Mouse (Mus musculus): ENCODE results near the gene Rxfp2. TPM values are rescaled to one million over a fixed set of nuclear protein-coding genes. Genes with fewer than 3 reads are reported as not detected.

The Rxfp2 gene
- polyA plus RNA-seq, 1 experiment, result not detected

GRCm38 (mm10) chr5:150070086-150070485 is 51.6 kb downstream of the Rxfp2 start:
- H3ac ChIP-seq (ENCODE audit: control insufficient read depth, insufficient read length, low read depth), result no peak overlapping the region
- H3K27me3 ChIP-seq (ENCODE audit: control insufficient read depth, insufficient read depth, insufficient read length), result no peaks in the 10 kb centered on the region
- no peak for TF ChIP-seq MAX (IDR thresholded peaks at IDR 0.05)
- TF ChIP-seq MYOG (IDR thresholded peaks at IDR 0.05; ENCODE audit: control insufficient read depth, extremely low read depth, insufficient read length), result no peak
- TF ChIP-seq CTCF (IDR thresholded peaks at IDR 0.05; ENCODE audit: control insufficient read depth, insufficient read depth, insufficient read length), result no peak
- no peak for TF ChIP-seq MYOD1 (IDR thresholded peaks at IDR 0.05; ENCODE audit: control insufficient read depth, insufficient read length, low read depth)
- H3K4me3 ChIP-seq (ENCODE audit: insufficient read depth, poor library complexity, severe bottlenecking), result no peak overlapping the region
- H3K36me3 ChIP-seq (ENCODE audit: control insufficient read depth, insufficient read depth), result no peaks in the 10 kb centered on the region
- no peaks in the 10 kb centered on the region for H3K79me2 ChIP-seq (ENCODE audit: control insufficient read depth, insufficient read depth)
- no peaks in the 10 kb centered on the region for H3K79me3 ChIP-seq (ENCODE audit: low read depth)

- Histone ChIP-seq H3K4me3 (ENCODE audit: insufficient read depth, poor library complexity, severe bottlenecking) (no peak overlapping the region), H3K36me3 (ENCODE audit: control insufficient read depth, insufficient read depth) (no peaks in the 10 kb centered on the region)
These were observed 53.3 kb downstream of the Rxfp2 start for GRCm38 (mm10) chr5:150071738-150072137.

GRCm38 (mm10) chr5:150079866-150080797 is 61.7 kb downstream of the Rxfp2 start:
- Histone ChIP-seq H3ac (ENCODE audit: control insufficient read depth, insufficient read length, low read depth) (no peak overlapping the region), H3K27me3 (ENCODE audit: control insufficient read depth, insufficient read depth, insufficient read length) (no peaks in the 10 kb centered on the region), H3K79me3 (ENCODE audit: low read depth) (no peaks in the 10 kb centered on the region), H3K79me2 (ENCODE audit: control insufficient read depth, insufficient read depth) (no peaks in the 10 kb centered on the region), H3K36me3 (ENCODE audit: control insufficient read depth, insufficient read depth) (no peaks in the 10 kb centered on the region), H3K4me3 (ENCODE audit: insufficient read depth, poor library complexity, severe bottlenecking) (no peak overlapping the region)
- no peak for TF ChIP-seq MAX (IDR thresholded peaks at IDR 0.05)
- TF ChIP-seq CEBPB (IDR thresholded peaks at IDR 0.05; ENCODE audit: low read depth), result no peak
- TF ChIP-seq CTCF (IDR thresholded peaks at IDR 0.05; ENCODE audit: control insufficient read depth, insufficient read depth, insufficient read length), result no peak

More at GRCm38 (mm10) chr5:150071738-150072137, 53.3 kb downstream of the Rxfp2 start:
- Histone ChIP-seq H3ac (ENCODE audit: control insufficient read depth, insufficient read length, low read depth) (no peak overlapping the region), H3K79me3 (ENCODE audit: low read depth) (no peaks in the 10 kb centered on the region), H3K79me2 (ENCODE audit: control insufficient read depth, insufficient read depth) (no peaks in the 10 kb centered on the region), H3K27me3 (ENCODE audit: control insufficient read depth, insufficient read depth, insufficient read length) (no peaks in the 10 kb centered on the region)
- TF ChIP-seq MYOG (IDR thresholded peaks at IDR 0.05; ENCODE audit: control insufficient read depth, extremely low read depth, insufficient read length), result no peak
- no peak for TF ChIP-seq MAX (IDR thresholded peaks at IDR 0.05)
- TF ChIP-seq CEBPB (IDR thresholded peaks at IDR 0.05; ENCODE audit: low read depth), result no peak

GRCm38 (mm10) chr5:150082696-150083095 is 64.2 kb downstream of the Rxfp2 start:
- Histone ChIP-seq H3K27me3 (ENCODE audit: control insufficient read depth, insufficient read depth, insufficient read length) (no peaks in the 10 kb centered on the region), H3K79me3 (ENCODE audit: low read depth) (no peaks in the 10 kb centered on the region), H3K4me3 (ENCODE audit: insufficient read depth, poor library complexity, severe bottlenecking) (no peak overlapping the region), H3K36me3 (ENCODE audit: control insufficient read depth, insufficient read depth) (no peaks in the 10 kb centered on the region), H3K79me2 (ENCODE audit: control insufficient read depth, insufficient read depth) (no peaks in the 10 kb centered on the region), H3ac (ENCODE audit: control insufficient read depth, insufficient read length, low read depth) (no peak overlapping the region)
- TF ChIP-seq CTCF (IDR thresholded peaks at IDR 0.05; ENCODE audit: control insufficient read depth, insufficient read depth, insufficient read length), result no peak

- Histone ChIP-seq H3K36me3 (ENCODE audit: control insufficient read depth, insufficient read depth) (no peaks in the 10 kb centered on the region), H3K79me3 (ENCODE audit: low read depth) (no peaks in the 10 kb centered on the region), H3ac (ENCODE audit: control insufficient read depth, insufficient read length, low read depth) (no peak overlapping the region), H3K27me3 (ENCODE audit: control insufficient read depth, insufficient read depth, insufficient read length) (no peaks in the 10 kb centered on the region), H3K79me2 (ENCODE audit: control insufficient read depth, insufficient read depth) (no peaks in the 10 kb centered on the region), H3K4me3 (ENCODE audit: insufficient read depth, poor library complexity, severe bottlenecking) (no peak overlapping the region)
- TF ChIP-seq CTCF (IDR thresholded peaks at IDR 0.05; ENCODE audit: control insufficient read depth, insufficient read depth, insufficient read length), result no peak
- TF ChIP-seq MYOD1 (IDR thresholded peaks at IDR 0.05; ENCODE audit: control insufficient read depth, insufficient read length, low read depth), result no peak
- no peak for TF ChIP-seq USF1 (IDR thresholded peaks at IDR 0.05; ENCODE audit: low read depth)
- TF ChIP-seq MYOG (IDR thresholded peaks at IDR 0.05; ENCODE audit: control insufficient read depth, extremely low read depth, insufficient read length), result no peak
- TF ChIP-seq MAX (IDR thresholded peaks at IDR 0.05), result no peak
- TF ChIP-seq CEBPB (IDR thresholded peaks at IDR 0.05; ENCODE audit: low read depth), result no peak
- no peak for TF ChIP-seq FOSL1 (IDR thresholded peaks at IDR 0.05; ENCODE audit: insufficient read depth, low read length, poor library complexity, severe bottlenecking)
These were observed 64.7 kb downstream of the Rxfp2 start for GRCm38 (mm10) chr5:150083190-150083589.

GRCm38 (mm10) chr5:150097620-150098019 is 79.1 kb downstream of the Rxfp2 start:
- no peaks in the 10 kb centered on the region for H3K27me3 ChIP-seq (ENCODE audit: control insufficient read depth, insufficient read depth, insufficient read length)
- no peaks in the 10 kb centered on the region for H3K79me3 ChIP-seq (ENCODE audit: low read depth)
- no peak overlapping the region for H3ac ChIP-seq (ENCODE audit: control insufficient read depth, insufficient read length, low read depth)
- TF ChIP-seq FOSL1 (IDR thresholded peaks at IDR 0.05; ENCODE audit: insufficient read depth, low read length, poor library complexity, severe bottlenecking) (no peak), USF1 (IDR thresholded peaks at IDR 0.05; ENCODE audit: low read depth) (no peak), CTCF (IDR thresholded peaks at IDR 0.05; ENCODE audit: control insufficient read depth, insufficient read depth, insufficient read length) (peak; percentile 1)
- H3K79me2 ChIP-seq (ENCODE audit: control insufficient read depth, insufficient read depth), result no peaks in the 10 kb centered on the region
- no peak overlapping the region for H3K4me3 ChIP-seq (ENCODE audit: insufficient read depth, poor library complexity, severe bottlenecking)
- no peaks in the 10 kb centered on the region for H3K36me3 ChIP-seq (ENCODE audit: control insufficient read depth, insufficient read depth)

Measured in C2C12 (cell line).